Mouse (Mus musculus): ENCODE results near the gene P2ry6. TPM values are rescaled to one million over a fixed set of nuclear protein-coding genes. Genes with fewer than 3 reads are reported as not detected.

The P2ry6 gene
- polyA plus RNA-seq, 1 experiment = 402 TPM

DNA sequence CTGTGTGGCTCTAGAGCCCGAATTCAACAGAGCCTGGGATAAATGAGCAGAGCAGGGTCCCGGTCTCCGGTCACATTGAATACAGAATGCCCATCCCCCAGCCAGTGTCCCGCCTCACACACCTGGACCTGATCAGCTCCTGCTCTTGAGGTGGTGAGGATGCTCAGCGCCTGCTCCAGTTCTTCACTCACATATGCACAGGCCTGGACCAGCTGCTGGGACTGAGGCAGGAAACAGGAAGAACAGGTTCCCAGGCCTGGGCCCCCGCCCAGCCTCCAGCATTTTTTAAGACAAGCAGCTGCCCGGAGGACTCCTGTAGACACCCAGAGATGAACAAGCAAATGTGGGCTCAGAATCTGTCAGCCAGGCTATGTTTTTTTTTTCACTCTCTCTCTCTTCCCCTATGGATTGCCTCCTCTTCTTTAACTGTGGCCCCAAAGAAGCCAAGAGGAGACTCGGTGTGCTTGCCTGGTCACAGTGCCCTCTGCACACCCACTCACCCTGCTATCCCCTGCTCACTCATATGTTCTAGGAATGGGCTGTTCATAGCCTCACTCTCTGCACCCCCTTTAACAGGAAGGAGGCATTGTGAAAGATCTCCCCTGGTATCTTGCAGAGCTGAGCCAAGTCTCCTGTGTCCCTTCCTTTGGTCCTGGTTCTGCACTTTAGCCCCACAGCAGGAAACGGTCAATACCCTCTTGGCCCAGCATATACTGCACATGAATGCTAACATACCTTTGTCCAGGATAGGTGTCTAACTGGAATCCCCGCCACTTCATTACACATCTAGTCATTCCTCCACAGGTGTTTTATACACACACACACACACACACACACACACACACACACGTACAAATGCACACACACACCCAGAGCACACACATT, 29.2 kb upstream of the P2ry6 start:
- H3K27ac ChIP-seq (ENCODE audit: insufficient read depth, low read depth, low read length) = no peak overlapping the region

DNA sequence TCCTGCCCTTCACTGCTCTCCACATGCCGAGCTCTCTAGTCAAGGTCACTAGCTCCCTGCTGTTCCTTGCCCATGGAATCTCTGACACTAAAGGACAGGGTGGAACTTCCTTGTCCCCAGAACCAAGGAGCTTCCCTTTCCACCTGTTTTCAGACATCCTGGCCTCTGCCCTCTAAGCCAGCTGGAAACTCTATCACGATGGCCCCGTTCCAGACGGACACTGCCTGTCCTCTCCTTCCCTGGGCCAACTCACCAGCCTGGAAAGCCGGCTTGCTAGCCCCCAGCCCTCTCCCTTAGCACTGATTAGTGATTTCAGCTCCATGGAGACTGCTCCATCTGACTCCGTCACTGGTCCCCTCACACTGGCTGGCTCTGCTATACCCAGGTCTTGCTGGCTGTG, 27.8 kb upstream of the P2ry6 start:
- TF ChIP-seq CTCF (IDR thresholded peaks at IDR 0.05; ENCODE audit: low read depth, low read length) = no peak
- no peak for TF ChIP-seq POLR2A (IDR thresholded peaks at IDR 0.05; ENCODE audit: borderline replicate concordance, low read depth, low read length)
- Histone ChIP-seq H3K4me3 (ENCODE audit: insufficient read depth, low read length) (no peak overlapping the region), H3K27ac (ENCODE audit: insufficient read depth, low read depth, low read length) (no peak overlapping the region), H3K4me1 (ENCODE audit: control insufficient read depth, insufficient read depth, low read length) (peaks cover 12% of the 10 kb centered on the region)

More for the DNA sequence above, 29.2 kb upstream of the P2ry6 start:
- H3K4me1 ChIP-seq (ENCODE audit: control insufficient read depth, insufficient read depth, low read length) = peaks cover 15% of the 10 kb centered on the region
- TF ChIP-seq POLR2A (IDR thresholded peaks at IDR 0.05; ENCODE audit: borderline replicate concordance, low read depth, low read length) (no peak), CTCF (IDR thresholded peaks at IDR 0.05; ENCODE audit: low read depth, low read length) (no peak)
- no peak overlapping the region for H3K4me3 ChIP-seq (ENCODE audit: insufficient read depth, low read length)

DNA sequence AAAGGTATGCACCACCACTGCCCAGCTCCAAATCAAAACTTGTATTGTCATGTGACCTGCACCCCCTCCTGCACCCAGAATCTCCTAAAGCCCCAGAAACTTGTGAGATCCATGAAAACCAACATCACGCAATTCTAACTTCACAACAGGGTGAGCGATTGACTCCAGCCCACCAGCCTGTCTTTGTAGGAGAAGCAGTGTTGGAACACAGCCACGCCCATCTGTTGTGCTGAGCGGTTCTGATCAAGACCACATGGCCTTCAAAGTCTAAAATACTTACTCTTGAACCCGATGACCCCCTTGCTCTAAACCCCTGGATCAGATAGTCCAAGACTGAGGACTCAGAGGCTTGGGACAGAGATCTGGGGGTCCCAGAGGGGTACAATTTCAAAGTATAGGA, 25.2 kb upstream of the P2ry6 start:
- TF ChIP-seq POLR2A (IDR thresholded peaks at IDR 0.05; ENCODE audit: borderline replicate concordance, low read depth, low read length) = no peak
- no peak for TF ChIP-seq CTCF (IDR thresholded peaks at IDR 0.05; ENCODE audit: low read depth, low read length)
- Histone ChIP-seq H3K4me1 (ENCODE audit: control insufficient read depth, insufficient read depth, low read length) (peaks cover 9% of the 10 kb centered on the region), H3K4me3 (ENCODE audit: insufficient read depth, low read length) (no peak overlapping the region), H3K27ac (ENCODE audit: insufficient read depth, low read depth, low read length) (no peak overlapping the region)

DNA sequence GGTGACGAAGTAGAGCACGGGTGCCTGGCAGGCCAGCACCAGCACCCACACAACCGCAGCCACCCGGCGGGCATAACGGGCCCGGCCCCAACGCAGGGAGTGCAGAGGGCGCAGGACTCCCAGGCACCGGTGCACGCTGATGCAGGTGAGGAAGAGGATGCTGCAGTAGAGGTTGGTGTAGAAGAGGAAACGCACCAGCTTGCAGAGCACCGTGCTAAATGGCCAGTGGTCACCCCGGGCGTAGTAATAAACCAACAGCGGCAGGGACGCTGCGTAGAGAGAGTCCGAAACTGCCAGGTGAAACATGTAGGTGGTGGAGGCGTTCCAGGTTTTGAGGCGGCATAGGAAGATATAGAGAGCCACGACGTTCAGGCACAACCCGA, 24.1 kb upstream of the P2ry6 start:
- TF ChIP-seq POLR2A (IDR thresholded peaks at IDR 0.05; ENCODE audit: borderline replicate concordance, low read depth, low read length) (no peak), CTCF (IDR thresholded peaks at IDR 0.05; ENCODE audit: low read depth, low read length) (no peak)
- Histone ChIP-seq H3K4me1 (ENCODE audit: control insufficient read depth, insufficient read depth, low read length) (peaks cover 2% of the 10 kb centered on the region), H3K27ac (ENCODE audit: insufficient read depth, low read depth, low read length) (no peak overlapping the region), H3K4me3 (ENCODE audit: insufficient read depth, low read length) (no peak overlapping the region)

DNA sequence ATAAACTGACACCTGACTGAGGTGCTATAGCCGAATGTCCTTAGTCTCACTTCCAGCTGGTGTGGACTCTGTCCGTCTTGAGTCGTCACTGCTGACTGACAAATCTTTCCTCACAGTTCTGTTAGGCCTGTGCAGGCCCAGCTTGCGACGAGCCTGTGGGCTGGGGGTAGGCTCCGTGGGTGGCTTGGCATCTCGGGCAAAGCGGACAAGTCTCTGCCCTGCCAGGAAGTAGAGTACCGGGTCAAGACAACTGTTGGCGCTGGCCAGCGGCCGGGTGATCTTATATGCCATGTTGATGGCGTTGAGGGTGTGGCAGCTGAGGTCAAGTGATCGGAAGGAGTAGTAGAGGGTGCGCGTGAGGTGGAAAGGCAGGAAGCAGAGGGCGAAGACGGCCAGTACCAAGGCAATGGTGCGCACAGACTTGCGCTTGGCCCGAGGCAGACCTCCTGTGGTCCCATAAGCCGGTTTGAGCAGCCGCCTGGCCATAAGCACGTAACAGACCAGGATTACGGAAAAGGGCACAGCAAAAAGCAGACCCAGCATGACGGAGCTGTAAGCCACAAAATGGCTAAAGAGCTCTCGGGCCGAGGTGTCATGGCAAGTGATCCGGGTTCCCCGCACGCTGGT, 23.6 kb upstream of the P2ry6 start:
- Histone ChIP-seq H3K4me3 (ENCODE audit: insufficient read depth, low read length) (no peak overlapping the region), H3K4me1 (ENCODE audit: control insufficient read depth, insufficient read depth, low read length) (peaks cover 6% of the 10 kb centered on the region), H3K27ac (ENCODE audit: insufficient read depth, low read depth, low read length) (no peak overlapping the region)
- TF ChIP-seq CTCF (IDR thresholded peaks at IDR 0.05; ENCODE audit: low read depth, low read length) = no peak
- no peak for TF ChIP-seq POLR2A (IDR thresholded peaks at IDR 0.05; ENCODE audit: borderline replicate concordance, low read depth, low read length)

DNA sequence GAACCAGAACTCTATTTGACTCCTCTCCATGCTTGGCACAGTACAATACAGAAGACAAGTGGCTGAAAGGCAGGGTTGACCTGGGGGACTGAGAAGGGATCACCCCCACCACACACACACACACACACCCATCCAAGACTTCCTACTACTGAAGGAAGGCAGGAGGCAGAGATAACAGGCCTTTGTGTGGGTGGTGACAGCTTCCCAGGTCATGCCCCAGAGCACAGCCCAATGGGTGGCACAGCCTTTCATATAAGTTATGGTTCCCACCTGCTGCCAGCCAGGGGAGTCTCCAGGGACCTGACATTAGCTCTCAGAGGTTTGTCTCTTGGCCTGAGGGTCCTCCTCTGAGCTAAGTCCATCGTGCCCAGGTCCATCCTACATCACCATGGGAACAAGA, 22.8 kb upstream of the P2ry6 start:
- TF ChIP-seq CTCF (IDR thresholded peaks at IDR 0.05; ENCODE audit: low read depth, low read length) = no peak
- TF ChIP-seq POLR2A (IDR thresholded peaks at IDR 0.05; ENCODE audit: borderline replicate concordance, low read depth, low read length) = no peak
- H3K4me3 ChIP-seq (ENCODE audit: insufficient read depth, low read length) = no peak overlapping the region

DNA sequence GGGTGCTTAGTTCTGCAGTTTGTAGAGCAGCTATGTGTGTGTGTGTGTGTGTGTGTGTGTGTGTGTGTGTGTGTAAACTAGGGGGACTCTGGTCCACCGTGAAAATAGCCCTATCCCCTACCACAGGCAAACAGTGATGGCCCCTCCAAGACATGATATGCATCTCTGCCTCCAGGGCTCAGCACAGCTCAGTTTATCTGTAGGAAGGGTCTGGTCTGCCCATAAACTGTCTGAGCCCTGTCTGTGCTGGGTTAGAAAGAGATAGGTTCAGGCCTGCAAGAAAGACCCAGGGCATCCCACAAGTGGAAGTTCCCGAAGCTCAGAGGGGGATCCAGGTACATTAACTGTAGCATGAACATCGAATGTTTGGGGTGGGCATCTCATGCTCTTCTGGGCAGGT, 21.5 kb upstream of the P2ry6 start:
- H3K27ac ChIP-seq (ENCODE audit: insufficient read depth, low read depth, low read length) = no peak overlapping the region
- TF ChIP-seq POLR2A (IDR thresholded peaks at IDR 0.05; ENCODE audit: borderline replicate concordance, low read depth, low read length) (no peak), CTCF (IDR thresholded peaks at IDR 0.05; ENCODE audit: low read depth, low read length) (no peak)
- no peak overlapping the region for H3K4me3 ChIP-seq (ENCODE audit: insufficient read depth, low read length)
- peaks cover 25% of the 10 kb centered on the region for H3K4me1 ChIP-seq (ENCODE audit: control insufficient read depth, insufficient read depth, low read length)

More for the DNA sequence above, 22.8 kb upstream of the P2ry6 start:
- Histone ChIP-seq H3K27ac (ENCODE audit: insufficient read depth, low read depth, low read length) (no peak overlapping the region), H3K4me1 (ENCODE audit: control insufficient read depth, insufficient read depth, low read length) (peaks cover 14% of the 10 kb centered on the region)

DNA sequence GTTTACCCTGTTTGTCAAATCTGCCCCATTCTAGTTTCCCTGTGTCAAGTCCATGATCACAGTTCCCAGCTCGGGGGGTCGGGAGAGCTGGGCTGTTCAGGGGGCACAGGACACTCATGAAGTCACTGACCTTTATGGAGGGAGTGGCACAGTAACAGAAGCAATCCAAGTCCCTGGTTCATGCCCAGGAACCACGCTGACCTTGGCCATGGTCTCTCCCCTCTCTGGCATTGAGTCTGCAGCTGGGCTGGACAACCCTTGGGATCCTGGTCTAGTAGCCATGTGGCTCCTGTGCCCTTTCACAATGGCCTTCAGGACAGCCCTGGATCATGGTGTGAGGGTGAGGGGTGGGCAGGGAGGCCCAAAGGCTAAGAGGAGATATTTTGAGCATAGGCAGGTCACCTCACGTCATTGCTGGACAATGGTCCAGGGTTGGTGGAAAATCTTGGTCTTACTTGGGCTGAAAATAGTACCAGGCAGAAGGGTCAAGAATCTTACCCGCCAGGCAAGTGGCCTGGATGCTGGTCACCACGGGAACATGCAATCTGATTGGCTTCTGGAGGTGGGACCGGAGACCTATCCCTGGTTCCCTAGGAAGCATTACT, 20.9 kb upstream of the P2ry6 start:
- peaks cover 31% of the 10 kb centered on the region for H3K4me1 ChIP-seq (ENCODE audit: control insufficient read depth, insufficient read depth, low read length)
- TF ChIP-seq CTCF (IDR thresholded peaks at IDR 0.05; ENCODE audit: low read depth, low read length) (no peak), POLR2A (IDR thresholded peaks at IDR 0.05; ENCODE audit: borderline replicate concordance, low read depth, low read length) (no peak)
- no peak overlapping the region for H3K4me3 ChIP-seq (ENCODE audit: insufficient read depth, low read length)
- no peak overlapping the region for H3K27ac ChIP-seq (ENCODE audit: insufficient read depth, low read depth, low read length)

DNA sequence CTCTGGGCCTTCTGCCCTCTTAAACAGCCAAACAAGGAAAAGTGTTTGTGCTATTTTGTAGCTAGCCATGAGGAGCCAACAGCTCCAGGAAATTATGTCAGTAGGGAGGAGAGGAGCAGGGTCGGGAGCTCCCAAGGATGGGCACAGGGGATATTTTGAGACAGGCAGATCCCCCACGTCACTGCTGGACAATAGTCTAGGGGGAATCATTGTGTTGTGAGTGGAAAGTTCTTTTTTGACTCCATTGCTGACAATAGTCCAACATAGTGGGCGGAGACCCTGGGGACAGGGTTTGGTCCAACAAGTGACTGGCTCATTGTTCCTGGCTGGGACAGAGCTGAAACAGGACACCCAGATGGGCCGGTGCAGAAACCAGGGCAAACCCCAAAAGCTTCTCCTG, 18.7 kb upstream of the P2ry6 start:
- no peak for TF ChIP-seq CTCF (IDR thresholded peaks at IDR 0.05; ENCODE audit: low read depth, low read length)
- no peak for TF ChIP-seq POLR2A (IDR thresholded peaks at IDR 0.05; ENCODE audit: borderline replicate concordance, low read depth, low read length)
- Histone ChIP-seq H3K4me1 (ENCODE audit: control insufficient read depth, insufficient read depth, low read length) (peaks cover 36% of the 10 kb centered on the region), H3K4me3 (ENCODE audit: insufficient read depth, low read length) (no peak overlapping the region), H3K27ac (ENCODE audit: insufficient read depth, low read depth, low read length) (peak overlapping the region; percentile 90)

DNA sequence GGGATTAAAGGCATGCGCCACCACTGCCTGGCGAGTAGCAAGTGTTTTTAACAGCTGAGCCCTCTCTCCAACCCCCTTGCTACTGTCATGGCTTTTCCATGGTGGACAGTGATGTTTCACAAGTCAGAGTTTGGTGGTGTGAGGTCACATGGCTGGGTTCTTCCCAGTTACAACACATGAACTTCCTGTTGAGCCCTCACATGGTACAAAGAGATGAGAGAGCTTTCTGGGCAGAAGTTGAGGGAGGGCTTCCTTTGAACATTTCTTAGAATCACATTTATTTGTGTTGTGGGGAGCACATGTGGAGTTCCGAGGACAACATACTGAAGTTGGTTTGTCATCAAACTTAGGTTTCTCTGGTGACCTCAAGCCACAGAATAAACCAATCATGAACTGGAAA, 17.5 kb upstream of the P2ry6 start:
- Histone ChIP-seq H3K4me1 (ENCODE audit: control insufficient read depth, insufficient read depth, low read length) (peaks cover 45% of the 10 kb centered on the region), H3K4me3 (ENCODE audit: insufficient read depth, low read length) (no peak overlapping the region), H3K27ac (ENCODE audit: insufficient read depth, low read depth, low read length) (peak overlapping the region; percentile 90)
- TF ChIP-seq POLR2A (IDR thresholded peaks at IDR 0.05; ENCODE audit: borderline replicate concordance, low read depth, low read length) (no peak), CTCF (IDR thresholded peaks at IDR 0.05; ENCODE audit: low read depth, low read length) (no peak)

Data from bone marrow macrophage, adult 2 months (primary cell).